Mouse (Mus musculus) kidney, adult 8-10 months (tissue): Measurements from ENCODE around the gene Eif5.
"Not testable (repeated sequence)": the region's sequence is repeated elsewhere in the genome, so short reads cannot be mapped to it uniquely, and the experiment has no call there.

Source experiments
- DNase-seq, 2 experiments: peaks; one replicate each; pipeline ENCODE4 v3.0.0; 2022

The Eif5 gene

GRCm38 (mm10) chr12:111527643-111528281 is 10.1 kb upstream of the Eif5 start:
- no peak for DNase-seq

GRCm38 (mm10) chr12:111529192-111529591 is 8.6 kb upstream of the Eif5 start:
- no peak for DNase-seq

DNA sequence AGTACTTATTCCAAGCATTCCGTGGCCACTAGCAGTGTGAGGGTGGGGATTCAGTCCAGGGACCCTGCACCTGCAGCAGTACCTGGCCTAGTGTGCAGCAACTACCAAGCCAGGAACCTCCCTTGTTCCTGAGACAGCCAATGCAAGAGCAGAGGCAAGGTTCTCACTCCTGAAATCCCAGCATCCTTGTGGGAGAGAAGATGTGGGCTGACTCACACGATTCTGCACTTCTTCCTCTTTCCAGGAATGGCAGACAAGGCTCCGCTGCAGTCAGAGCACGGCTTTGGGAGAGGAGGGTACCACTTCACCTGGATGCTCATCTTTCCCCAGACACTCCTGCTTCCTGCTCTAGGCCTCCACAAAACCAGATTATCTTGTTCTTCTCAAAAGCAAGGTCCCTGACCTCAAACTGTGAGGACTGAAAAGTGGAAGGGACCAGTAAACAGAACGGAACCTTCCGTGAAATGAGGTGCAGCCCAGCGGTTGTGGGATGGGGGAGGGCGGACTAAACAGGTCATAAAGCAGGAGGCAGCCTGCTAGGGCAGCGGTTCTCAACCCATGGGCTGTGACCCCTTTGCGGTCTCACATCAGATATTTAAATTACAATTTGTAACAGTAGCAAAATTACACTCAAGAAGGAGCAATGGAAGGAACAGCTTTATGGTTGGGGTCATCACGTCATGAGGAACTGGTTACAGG is 4.6 kb upstream of the Eif5 start:
- DNase-seq = no peak

- DNase-seq = no peak
Observed at GRCm38 (mm10) chr12:111535281-111535680, 2.5 kb upstream of the Eif5 start.

DNA sequence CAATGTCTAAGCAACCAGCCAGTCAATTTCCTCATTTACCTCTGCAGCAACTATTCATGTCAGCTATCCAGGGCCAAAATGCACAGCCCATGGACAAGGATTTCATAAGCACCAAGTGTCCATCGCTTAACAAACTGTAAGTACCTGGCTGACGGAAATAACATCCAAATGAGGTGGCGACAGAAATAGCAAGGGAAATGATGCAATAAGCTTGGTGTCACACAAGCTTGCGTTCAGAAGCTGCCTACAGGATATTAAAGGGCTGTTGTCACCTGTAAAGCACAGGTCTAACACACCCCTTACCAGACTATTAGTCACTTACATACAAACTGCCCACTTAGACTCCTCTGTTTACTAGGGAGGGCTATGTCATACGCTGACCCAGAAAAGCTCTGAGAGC is 2.1 kb upstream of the Eif5 start:
- no peak for DNase-seq

GRCm38 (mm10) chr12:111536746-111537145 is 1.1 kb upstream of the Eif5 start:
- no peak for DNase-seq

DNA sequence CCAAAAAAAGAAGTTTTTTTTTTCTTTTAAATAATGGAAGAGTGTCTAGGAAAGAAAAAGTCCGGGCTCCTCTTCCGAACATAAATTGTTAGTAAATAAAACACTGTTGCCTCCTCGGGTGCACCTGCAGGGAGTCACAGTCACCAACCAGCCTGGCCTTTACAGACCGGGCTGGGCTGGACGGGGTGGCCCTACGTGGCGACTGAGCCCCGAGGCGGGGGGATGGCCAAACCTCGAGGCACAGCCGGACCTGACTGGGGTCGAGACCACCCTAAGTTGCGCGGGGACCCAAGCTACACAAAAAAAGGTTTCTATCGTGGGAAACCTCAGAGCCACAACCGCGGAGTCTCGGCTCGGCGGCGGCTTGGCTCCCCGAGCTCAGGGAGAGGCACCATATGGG is 475 bp upstream of the Eif5 start:
- DNase-seq = no peak

GRCm38 (mm10) chr12:111538292-111539040 is 650 bp downstream of the Eif5 start:
- DNase-seq = peak; percentile 82 to 86

GRCm38 (mm10) chr12:111539041-111539345 is 1.2 kb downstream of the Eif5 start:
- DNase-seq = no peak

- DNase-seq = peak in 1 of 2 experiments; percentile 53
Observed at GRCm38 (mm10) chr12:111547070-111547469, 9.3 kb downstream of the Eif5 start.

DNA sequence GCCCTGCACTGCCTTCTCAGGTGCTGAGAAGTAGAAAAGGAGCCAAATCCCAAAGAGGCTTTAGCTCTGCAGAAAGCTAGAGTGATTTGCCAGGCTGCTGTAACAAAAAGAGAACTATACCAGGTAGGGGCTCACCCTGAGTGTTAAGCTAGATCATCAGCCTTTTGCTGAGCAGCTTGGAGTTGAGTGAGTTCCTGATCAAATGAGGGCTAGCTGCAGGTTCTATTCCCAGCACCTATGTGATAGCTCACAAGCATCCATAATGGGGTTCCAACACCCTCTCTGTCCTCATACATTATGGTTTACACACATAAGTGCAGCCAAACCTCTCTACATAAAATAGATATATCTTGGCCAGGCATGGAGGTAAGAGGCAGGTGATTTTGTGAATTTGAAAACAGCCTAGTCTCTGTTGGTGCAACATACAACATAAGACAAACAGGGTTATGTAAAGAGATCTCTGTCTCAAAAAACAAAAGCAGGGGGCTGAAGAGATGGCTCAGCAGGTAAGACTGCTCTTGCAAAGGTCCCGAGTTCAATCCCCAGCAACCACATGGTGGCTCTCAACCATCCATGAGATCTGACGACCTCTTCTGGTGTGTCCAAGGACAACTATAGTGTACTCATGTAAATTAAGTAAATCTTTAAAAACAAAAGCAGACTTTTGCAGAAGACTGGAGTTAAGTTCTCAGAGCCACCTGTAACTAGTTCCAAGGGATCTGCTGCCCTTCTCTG is 10.9 kb downstream of the Eif5 start:
- no peak for DNase-seq

DNA sequence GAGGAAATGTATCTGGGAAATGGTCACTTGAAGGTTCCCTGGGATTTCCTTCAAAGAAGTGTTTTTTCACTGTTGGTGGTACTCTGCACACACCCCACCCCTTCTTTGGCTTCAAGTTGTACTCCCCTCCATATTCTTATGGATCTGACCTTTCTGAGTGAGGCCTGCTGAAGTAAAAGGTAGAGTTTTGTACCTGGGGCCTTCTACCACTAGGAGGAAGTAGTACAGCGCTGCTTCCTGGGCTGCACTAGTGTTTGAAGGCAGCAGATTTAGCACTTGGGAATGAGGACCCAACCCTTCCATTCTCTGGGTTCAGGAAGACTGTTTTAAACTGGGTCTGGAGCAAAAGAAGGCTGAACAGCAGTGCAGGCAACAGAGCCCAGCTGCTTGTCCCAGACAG is 12.9 kb downstream of the Eif5 start:
- no peak for DNase-seq

GRCm38 (mm10) chr12:111552342-111552741 is 14.5 kb downstream of the Eif5 start:
- DNase-seq = no peak

- DNase-seq = no peak
Observed at GRCm38 (mm10) chr12:111555357-111555756, 17.5 kb downstream of the Eif5 start.

DNA sequence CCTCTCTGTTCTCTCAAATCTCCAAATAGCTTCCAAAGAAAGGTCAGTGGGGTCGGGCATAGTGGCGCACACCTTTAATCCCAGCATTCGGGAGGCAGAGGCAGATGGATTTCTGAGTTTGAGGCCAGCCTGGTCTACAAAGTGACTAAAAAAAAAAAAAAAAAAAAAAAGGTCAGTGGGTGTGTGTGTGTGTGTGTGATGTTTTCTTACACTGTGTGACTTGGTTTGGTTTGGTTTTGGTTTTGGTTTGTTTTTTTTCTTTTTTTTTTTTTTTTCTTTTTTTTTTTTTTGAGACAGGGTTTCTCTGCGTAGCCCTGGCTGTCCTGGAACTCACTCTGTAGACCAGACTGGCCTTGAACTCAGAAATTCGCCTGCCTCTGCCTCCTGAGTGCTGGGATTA is 18.1 kb downstream of the Eif5 start:
- not testable (repeated sequence) for DNase-seq

GRCm38 (mm10) chr12:111557538-111557937 is 19.7 kb downstream of the Eif5 start:
- DNase-seq = no peak

DNA sequence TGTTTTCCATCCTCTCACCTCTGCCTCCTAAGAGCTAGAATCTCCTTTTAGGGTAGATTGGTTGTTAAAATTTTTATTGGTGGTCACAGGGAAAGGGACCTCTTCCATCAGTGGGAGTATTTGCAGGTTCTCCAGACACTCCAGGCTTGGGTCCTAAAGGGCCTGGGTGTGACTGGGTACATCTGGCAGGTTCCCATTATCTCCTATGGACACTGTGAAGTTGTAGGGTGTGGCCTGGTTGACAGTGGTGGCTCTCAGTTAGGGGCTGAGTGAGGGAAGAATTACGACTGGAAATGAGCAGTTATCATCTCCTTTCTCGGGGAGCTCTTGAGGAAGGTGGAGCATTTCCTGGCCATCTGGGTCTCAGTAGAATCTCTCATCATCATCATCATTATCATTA is 20.8 kb downstream of the Eif5 start:
- DNase-seq = no peak

DNA sequence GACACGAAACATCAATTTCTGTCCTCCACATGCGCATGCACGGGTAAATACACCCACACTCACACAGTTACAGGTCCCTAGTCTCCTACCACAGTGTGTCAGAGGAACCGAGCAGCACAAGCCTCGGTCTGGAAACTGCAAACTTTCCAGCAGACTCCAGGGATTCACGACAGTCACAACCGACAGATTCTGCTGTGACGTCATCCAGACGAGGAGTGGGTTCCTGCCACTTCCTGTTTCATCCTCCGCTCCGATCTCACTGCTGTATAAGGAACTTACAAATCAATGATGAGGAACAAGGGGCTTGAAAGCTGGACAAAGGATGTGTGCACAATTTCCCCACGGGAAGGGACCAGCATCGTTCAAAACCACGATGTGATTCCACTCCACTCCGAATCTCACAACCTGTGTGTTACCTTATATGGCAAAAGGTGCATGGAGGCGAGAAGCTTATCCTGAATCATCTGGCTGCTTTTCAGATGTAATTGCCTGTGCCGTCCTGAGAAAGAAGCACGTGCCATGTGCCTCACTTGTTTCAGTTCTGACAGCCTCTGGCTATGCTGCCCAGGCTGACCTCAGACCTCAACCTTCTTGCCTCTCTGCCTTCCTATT is 21.9 kb downstream of the Eif5 start:
- no peak for DNase-seq

- no peak for DNase-seq
Observed at GRCm38 (mm10) chr12:111560286-111560685, 22.5 kb downstream of the Eif5 start.

GRCm38 (mm10) chr12:111562276-111562814 is 24.5 kb downstream of the Eif5 start:
- DNase-seq = no peak

- DNase-seq = no peak
Observed at GRCm38 (mm10) chr12:111563076-111563629, 25.3 kb downstream of the Eif5 start.

GRCm38 (mm10) chr12:111565363-111565762 is 27.5 kb downstream of the Eif5 start:
- no peak for DNase-seq
